Mouse (Mus musculus): ENCODE data around the gene Tmem183a.

Gene Tmem183a

GRCm38 (mm10) chr1:134344005-134344950 is 17.5 kb downstream of the Tmem183a start:
- peak; percentile 65 to 84 for DNase-seq (ENCODE audit: low spot score in 2 of 2)

- DNase-seq (ENCODE audit: low spot score in 2 of 2) = no peak
Measured at GRCm38 (mm10) chr1:134343567-134343966, 18.2 kb downstream of the Tmem183a start.

DNA sequence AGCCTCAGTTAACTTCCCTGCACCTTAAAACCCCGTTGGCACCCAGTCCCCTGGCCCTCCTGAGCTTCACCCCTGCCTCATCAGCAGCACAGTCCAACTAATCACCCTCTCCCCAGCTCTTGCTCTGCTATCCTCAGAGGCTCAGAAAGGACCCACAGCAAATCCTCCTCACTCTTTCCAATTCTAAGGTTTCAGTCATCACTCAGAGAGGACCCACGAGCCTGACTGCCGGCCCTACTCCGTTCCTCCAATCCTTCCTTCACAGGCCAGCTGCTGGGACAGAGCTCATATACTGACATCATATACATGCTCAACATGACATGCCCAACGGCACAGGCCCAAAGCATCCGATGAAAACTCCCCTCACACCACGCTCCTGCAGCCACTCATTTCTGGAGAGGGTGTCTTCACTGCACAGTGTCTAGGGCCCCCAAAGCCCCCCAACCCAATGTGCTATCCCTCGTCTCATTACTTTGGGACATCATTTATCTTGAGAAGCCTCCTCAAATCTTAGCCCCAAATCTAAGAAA is 18.9 kb downstream of the Tmem183a start:
- DNase-seq (ENCODE audit: low spot score in 2 of 2) = no peak

DNA sequence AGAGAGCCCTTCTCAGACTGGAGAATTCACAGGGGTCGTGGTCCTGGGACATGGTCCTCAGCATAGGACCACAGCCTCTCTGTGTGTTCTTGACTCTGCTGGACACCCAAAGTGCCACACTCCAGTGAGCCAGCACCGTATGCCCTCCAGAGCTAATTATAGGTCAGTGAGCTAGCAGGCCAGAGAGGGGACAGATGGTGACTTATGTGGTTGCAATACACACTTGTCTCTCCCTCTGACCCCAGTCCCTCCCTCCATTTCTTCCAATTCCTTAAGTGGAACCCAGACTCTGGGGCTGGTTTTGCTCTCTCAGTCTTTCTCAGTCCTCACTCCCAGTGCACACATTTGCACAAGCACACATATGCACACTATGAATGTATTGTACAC is 19.5 kb downstream of the Tmem183a start:
- DNase-seq (ENCODE audit: low spot score in 2 of 2) = no peak

GRCm38 (mm10) chr1:134341641-134342277 is 20.0 kb downstream of the Tmem183a start:
- DNase-seq (ENCODE audit: low spot score in 2 of 2) = no peak

DNA sequence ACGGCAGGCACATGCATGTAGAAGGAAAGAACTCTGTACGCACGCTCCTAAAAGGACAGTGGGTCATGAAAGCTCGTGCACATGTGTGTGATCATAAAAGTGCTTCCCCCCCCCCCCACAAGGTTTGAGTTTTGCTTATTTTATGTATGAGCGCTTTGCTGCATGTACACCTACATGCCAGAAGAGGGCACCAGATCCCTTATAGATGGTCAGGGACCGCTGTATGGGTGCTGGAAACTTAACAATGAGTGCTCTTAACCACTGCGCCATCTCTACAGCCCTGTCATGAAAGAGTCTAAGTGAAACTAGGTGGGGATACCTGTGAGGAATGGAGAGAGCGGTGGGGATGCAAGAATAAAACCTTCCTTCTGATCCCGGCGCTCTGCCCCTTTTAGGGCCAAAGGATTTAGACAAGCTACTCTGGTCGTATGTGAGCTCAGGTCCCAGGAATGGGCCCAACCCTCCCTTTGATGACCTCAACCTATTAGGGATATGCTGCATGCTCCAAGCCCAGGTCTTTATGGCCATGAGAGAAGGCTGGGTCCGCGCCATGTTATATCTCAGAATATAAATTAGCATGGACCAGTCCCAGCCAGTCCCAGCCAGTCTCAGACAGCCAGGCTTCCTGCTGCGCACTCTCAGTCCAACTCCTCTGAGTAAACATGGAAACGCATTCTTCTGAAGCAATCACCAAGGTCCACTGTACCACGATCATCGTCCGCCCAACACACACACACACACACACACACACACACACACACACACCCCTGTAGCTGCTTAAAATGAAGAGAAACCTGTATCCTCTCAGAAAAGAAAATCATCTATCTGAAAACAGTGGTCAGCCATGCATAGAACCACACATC is 21.8 kb downstream of the Tmem183a start:
- DNase-seq (ENCODE audit: low spot score in 2 of 2) = no peak

DNA sequence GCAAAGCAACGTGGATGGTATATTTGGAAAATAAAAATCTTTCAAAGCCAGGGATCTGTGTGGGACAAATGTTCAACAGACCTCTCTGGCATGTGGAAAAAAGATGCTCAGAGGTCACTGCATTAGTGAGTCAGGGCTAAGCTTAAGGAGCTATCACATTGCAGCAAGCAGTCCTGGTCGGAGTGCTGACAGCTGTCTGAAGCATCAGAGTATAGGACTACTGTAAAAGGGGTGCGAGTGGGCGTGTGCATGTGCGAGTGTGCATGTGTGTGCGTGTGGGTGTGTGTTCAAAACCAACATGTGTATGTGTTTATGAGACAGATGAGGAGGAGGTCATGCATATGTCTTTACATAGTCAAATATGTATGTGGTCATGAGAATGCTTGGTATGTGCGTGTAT is 22.6 kb downstream of the Tmem183a start:
- DNase-seq (ENCODE audit: low spot score in 2 of 2) = no peak

- no peak for DNase-seq (ENCODE audit: low spot score in 2 of 2)
Measured at GRCm38 (mm10) chr1:134336958-134337710, 24.6 kb downstream of the Tmem183a start.

DNA sequence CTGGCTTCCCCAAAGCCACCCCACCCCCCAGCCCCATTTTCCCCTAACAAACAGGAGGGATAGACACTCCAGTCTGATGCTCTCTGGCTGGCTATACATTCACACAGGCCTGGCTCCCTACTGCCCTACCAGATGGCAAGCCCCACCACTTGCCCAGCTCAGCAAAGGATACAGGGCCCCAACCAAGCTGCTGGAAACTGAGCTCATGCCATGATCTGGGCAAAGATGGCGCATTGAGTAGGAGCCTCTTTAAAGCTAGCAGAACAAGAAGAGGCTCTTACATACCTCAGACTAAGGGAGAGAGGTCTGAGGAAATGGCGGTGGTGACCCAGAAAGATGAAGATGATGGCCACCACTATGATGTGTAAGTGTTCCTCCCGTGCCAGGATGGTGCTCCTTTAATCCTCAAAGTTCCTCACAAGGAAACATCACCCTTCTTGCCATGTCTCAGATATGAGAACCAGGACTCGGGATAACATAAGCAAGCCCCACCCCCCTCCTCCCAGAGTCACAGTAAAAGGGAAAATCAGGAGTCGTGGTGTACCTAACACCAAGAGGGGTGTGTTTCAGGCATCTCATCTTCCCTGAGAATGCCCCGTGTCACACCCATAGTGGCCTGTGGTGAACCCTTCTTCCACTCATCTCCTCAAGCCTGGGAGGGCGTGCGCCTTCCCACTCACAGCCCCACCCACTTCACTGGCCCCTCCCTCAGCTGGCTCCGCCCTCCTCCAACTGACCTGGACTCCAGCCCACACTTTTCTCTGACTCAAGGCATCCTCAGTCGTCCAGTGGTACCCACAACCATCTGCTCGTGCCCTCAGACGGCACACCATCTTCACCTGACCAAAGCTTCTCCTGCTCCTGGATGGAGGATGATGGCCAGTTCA is 25.6 kb downstream of the Tmem183a start:
- DNase-seq (ENCODE audit: low spot score in 2 of 2) = peak in 1 of 2 experiments; percentile 31

DNA sequence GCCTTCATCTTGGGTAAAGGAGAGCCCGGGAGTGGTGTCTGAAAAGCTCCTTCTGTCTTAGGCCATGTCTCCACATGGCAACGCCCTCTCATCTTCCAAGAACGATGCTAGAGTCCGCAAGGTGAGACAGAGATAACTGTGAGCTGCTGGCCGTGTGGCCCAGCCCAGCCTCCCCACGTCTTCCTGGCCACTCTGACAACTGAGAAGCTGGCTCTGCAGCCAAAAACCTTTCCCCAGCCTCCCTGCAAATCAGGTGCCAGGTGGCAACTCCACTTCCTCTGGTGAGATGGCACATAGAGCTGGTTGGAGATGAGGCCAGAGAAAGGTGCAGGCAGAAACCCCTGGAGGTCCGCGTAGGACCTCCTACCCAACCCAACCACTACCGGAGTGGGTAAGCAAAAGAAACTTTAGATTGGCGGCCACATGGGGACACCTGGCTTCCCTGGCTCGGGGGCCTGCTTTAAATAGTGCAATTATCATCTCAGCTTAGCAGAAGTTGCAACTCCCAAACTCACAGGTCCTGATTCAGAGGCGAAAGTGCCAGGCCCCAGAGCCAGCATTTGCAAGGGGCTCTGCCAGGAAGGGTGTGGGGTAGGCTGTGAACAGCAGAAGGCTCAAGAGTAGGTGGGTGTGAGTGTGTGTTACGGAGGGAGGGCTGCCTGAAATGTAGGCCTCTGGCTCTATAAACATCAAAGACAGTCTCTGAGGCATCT is 26.4 kb downstream of the Tmem183a start:
- DNase-seq (ENCODE audit: low spot score in 2 of 2) = peak; percentile 69 to 75

GRCm38 (mm10) chr1:134334111-134334827 is 27.5 kb downstream of the Tmem183a start:
- no peak for DNase-seq (ENCODE audit: low spot score in 2 of 2)

- DNase-seq (ENCODE audit: low spot score in 2 of 2) = no peak
Measured at GRCm38 (mm10) chr1:134333371-134334110, 28.2 kb downstream of the Tmem183a start.

DNA sequence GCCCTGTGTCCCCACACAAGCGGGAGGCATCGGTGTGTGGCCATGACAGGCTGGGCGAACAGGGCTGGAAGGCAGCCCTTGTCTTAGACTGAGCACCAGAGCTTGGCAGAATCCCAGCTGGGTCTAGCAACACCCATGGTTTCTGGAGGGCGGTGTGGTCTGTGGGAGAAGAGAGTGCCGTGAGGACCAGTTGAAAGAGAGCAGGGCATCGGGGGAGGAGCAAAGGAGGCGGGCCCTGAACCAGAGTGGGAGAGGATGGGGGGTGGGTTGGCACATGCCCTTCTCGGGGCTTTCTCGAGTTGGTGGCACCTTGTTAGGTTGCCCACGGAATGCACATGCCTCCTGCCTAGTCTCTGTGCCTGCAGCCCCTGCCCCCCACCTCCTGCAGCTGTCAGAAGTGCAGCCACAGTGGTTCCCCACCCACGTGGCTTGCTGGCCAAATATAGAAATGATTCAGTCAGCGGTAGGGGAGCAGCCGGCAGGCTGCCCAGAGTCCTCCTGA is 29.0 kb downstream of the Tmem183a start, which contains the start of gene Ppfia4:
TSS of gene Ppfia4 (minus strand) at position 159 of the 502 bp plus-strand sequence.
- peak; percentile 61 to 78 for DNase-seq (ENCODE audit: low spot score in 2 of 2)

GRCm38 (mm10) chr1:134331879-134332635 is 29.7 kb downstream of the Tmem183a start:
- DNase-seq (ENCODE audit: low spot score in 2 of 2) = peak; percentile 45 to 91

DNA sequence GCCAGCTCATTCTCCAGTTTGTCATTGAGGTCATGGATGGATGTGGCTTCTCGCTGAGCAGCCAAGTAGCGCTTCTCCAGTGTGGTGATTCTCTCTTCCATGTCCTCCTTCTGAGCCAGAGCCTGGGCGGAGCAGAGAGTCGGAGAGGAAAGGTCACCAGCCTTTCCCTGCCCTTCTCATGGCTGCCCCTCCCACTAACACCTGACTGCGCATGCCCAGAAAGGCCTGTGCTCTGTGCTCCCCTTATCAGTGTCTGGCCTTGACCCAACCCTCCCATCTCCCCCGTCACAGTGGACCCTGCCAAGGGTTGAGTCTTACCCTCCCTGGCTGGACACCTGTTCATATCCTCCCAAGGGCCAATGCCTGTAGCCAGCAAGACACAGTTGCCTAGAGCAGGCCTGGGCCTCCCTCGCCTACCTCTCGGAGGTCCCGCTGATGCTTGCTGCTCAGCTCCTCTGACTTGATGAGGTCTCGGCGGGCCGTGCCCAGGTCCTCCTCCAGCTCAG is 34.9 kb downstream of the Tmem183a start:
- no peak for DNase-seq (ENCODE audit: low spot score in 2 of 2)

GRCm38 (mm10) chr1:134322591-134322990 is 39.2 kb downstream of the Tmem183a start:
- peak in 1 of 2 experiments; percentile 57 for DNase-seq (ENCODE audit: low spot score in 2 of 2)
